Mouse (Mus musculus) layer of hippocampus, adult 9-11 months (tissue): Measurements from ENCODE around the gene Rest.

Experiments used
- DNase-seq: peaks from one replicate; pipeline ENCODE4 v3.0.0; 2022

Gene Rest

DNA sequence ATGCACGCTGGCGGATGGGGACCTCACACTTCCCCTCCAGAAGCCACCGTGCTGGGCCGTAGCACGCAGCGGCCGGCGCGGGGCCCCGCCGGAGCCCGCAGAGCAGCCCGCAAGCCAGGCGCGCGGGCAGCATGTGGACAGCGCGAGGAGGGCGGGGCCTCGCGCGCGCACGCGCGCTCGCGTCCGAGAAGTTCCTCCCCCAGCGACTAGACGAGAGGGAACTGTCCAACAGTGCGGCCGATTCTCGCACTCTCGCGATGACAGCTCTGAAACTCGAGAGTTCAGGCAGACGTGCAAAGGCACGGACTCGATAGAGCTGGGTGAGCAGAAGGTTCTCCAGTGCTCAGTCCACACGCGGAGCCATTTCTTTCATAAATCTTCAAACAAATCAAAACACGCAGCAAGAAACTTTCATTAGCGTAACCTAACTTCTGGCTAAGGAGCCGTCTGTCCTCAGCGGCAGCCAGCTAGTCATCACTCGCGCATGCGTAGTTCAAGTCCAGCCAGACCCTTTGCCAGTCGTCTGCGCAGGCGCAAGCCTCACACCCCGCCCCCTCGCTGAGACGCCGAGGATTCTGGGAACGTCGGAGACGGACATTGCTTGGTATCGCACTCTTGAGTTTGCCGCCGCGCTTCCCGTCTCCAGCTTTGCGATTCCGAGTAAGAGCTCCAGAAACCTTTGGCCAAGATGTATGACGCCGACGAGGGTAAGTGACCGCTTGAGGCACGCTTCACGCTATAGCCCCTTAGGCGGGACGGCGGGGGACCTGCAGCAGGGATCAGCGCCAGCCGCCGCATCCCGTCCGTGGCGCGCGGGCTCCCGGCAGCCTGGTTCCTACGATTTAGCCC, 44.9 kb downstream of the Rest start, which contains the start of the genes Noa1 and Polr2b:
Noa1 (minus strand) TSS at position 161 of the 849 bp plus-strand sequence.
Polr2b (plus strand) TSS at position 224 of the 849 bp plus-strand sequence.
- DNase-seq = peak; percentile 97

DNA sequence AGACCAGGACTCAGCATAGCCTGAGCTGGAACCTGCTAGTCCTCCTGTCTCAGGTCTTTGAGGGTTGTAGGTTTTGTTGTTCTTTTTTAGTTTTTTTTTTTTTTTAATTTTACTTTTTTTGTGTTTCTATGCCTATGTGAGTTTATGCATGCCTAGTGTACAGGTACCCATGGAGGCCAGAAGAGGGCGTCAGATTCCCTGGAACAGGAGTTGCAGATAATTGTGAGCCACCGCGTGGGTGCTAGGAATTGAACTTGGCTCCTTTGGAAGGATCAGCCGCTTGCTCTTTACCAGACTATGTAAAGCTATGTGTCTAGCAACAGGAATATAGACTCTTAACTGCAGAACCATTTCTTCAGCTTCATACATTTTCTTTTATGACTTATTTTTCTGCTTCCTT, 48.9 kb downstream of the Rest start:
- no peak for DNase-seq

DNA sequence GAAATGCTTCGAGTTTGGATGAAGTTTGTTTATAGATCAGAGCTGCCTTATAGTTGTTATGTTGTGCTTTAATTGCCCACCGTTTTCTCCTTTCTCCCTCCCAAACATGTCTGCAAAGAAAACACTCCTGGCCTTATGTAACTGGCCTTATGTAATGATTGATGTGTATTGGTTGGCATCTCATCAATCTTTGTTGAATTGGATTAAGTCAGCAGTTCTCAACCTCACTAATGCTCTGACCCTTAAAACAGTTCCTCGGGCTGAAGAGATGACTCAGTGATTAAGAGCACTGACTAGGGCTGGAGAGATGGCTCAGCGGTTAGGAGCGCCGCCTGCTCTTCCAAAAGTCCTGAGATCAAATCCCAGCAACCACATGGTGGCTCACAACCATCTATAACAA, 49.7 kb downstream of the Rest start:
- DNase-seq = no peak

DNA sequence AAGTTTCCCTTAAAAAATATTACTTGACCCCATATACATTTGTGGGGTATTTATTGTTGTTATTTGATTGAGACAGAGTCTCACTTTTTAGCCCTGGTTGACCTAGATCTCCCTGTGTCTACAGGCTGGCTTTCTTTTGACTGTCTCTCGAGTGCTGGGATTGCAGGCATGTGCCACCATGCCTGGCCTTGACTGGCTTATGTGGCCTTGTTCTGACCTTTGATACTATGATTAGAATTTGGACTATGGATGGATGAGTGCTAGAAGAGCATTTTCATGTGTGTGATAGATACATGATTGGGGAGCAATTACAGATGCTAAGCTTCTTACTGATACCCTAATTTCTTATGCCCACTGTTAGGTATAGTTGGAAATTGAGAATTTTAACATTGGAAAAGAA, 59.6 kb downstream of the Rest start:
- no peak for DNase-seq

DNA sequence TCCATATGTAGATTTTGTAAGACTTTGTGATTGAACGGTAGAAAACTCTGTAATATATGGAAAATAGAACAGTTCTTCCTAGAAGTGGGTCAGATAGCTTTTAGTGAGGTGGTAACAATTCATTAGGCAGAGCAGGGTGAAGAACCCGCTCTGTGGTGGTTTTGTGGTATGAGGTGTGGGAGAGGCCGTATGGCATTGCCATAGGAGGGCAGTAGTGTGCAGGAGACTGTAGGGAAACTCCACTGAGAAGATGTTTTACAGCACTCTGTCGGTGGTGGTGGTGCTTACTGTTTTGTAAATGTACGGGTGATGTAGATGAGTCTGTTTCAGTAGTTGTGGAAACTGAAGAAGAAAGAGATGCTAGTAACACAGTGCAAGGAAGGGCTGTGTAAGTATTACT, 64.9 kb downstream of the Rest start:
- no peak for DNase-seq
